Mouse (Mus musculus): ENCODE measurements around the gene Gzmk. TPM values are rescaled to one million over a fixed set of nuclear protein-coding genes. Genes with fewer than 3 reads are reported as not detected.

The Gzmk gene
- polyA plus RNA-seq, 1 experiment, result 0.30 TPM

- H3K36me3 ChIP-seq (ENCODE audit: control insufficient read depth, insufficient read depth, low read length), result no peaks in the 10 kb centered on the region
- TF ChIP-seq POLR2A (IDR thresholded peaks at IDR 0.05; ENCODE audit: low read depth, low read length), result no peak
- TF ChIP-seq CTCF (IDR thresholded peaks at IDR 0.05; ENCODE audit: extremely low read depth, insufficient read length, insufficient replicate concordance, low read depth, low read length), result no peak
- WGBS, result 59% methylated on average over 4 of the region's 4 CpGs
Measured at GRCm38 (mm10) chr13:113227076-113227475, 1.4 kb upstream of the Gzmk start.

GRCm38 (mm10) chr13:113224105-113224504, 1.6 kb downstream of the Gzmk start:
- Histone ChIP-seq H3K27ac (ENCODE audit: insufficient read depth, low read depth, low read length) (no peak overlapping the region; the same call in 1 of the 2 replicates), H3K27me3 (ENCODE audit: control insufficient read depth, insufficient read depth, low read length) (no peaks in the 10 kb centered on the region; the same call in 1 of the 2 replicates), H3K4me3 (ENCODE audit: low read depth, low read length) (no peak overlapping the region), H3K4me1 (ENCODE audit: control insufficient read depth, insufficient read depth, insufficient read length, low read length) (no peaks in the 10 kb centered on the region), H3K36me3 (ENCODE audit: control insufficient read depth, insufficient read depth, low read length) (no peaks in the 10 kb centered on the region)
- TF ChIP-seq POLR2A (IDR thresholded peaks at IDR 0.05; ENCODE audit: low read depth, low read length) (no peak), CTCF (IDR thresholded peaks at IDR 0.05; ENCODE audit: extremely low read depth, insufficient read length, insufficient replicate concordance, low read depth, low read length) (no peak)
- 16% methylated on average over 2 of the region's 2 CpGs for WGBS

More at GRCm38 (mm10) chr13:113227076-113227475, 1.4 kb upstream of the Gzmk start:
- H3K4me3 ChIP-seq (ENCODE audit: low read depth, low read length), result no peak overlapping the region
- H3K27ac ChIP-seq (ENCODE audit: insufficient read depth, low read depth, low read length), result no peak overlapping the region
- H3K27me3 ChIP-seq (ENCODE audit: control insufficient read depth, insufficient read depth, low read length), result no peaks in the 10 kb centered on the region; the same call in 1 of the 2 replicates
- H3K4me1 ChIP-seq (ENCODE audit: control insufficient read depth, insufficient read depth, insufficient read length, low read length), result no peaks in the 10 kb centered on the region

GRCm38 (mm10) chr13:113221851-113222250, 3.9 kb downstream of the Gzmk start:
- no peak overlapping the region for H3K4me3 ChIP-seq (ENCODE audit: low read depth, low read length)
- 56% methylated on average over 6 of the region's 6 CpGs for WGBS
- H3K27ac ChIP-seq (ENCODE audit: insufficient read depth, low read depth, low read length), result no peak overlapping the region
- TF ChIP-seq CTCF (IDR thresholded peaks at IDR 0.05; ENCODE audit: extremely low read depth, insufficient read length, insufficient replicate concordance, low read depth, low read length), result no peak
- TF ChIP-seq POLR2A (IDR thresholded peaks at IDR 0.05; ENCODE audit: low read depth, low read length), result no peak
- H3K36me3 ChIP-seq (ENCODE audit: control insufficient read depth, insufficient read depth, low read length), result no peaks in the 10 kb centered on the region
- H3K4me1 ChIP-seq (ENCODE audit: control insufficient read depth, insufficient read depth, insufficient read length, low read length), result no peaks in the 10 kb centered on the region
- no peaks in the 10 kb centered on the region; the same call in 1 of the 2 replicates for H3K27me3 ChIP-seq (ENCODE audit: control insufficient read depth, insufficient read depth, low read length)

- no peaks in the 10 kb centered on the region for H3K36me3 ChIP-seq (ENCODE audit: control insufficient read depth, insufficient read depth, low read length)
- TF ChIP-seq CTCF (IDR thresholded peaks at IDR 0.05; ENCODE audit: extremely low read depth, insufficient read length, insufficient replicate concordance, low read depth, low read length) (no peak), POLR2A (IDR thresholded peaks at IDR 0.05; ENCODE audit: low read depth, low read length) (no peak)
- H3K4me1 ChIP-seq (ENCODE audit: control insufficient read depth, insufficient read depth, insufficient read length, low read length), result no peaks in the 10 kb centered on the region
- no peaks in the 10 kb centered on the region for H3K27me3 ChIP-seq (ENCODE audit: control insufficient read depth, insufficient read depth, low read length)
- H3K4me3 ChIP-seq (ENCODE audit: low read depth, low read length), result no peak overlapping the region
- H3K27ac ChIP-seq (ENCODE audit: insufficient read depth, low read depth, low read length), result no peak overlapping the region
- WGBS, result 97% methylated on average over 3 of the region's 3 CpGs
Measured at GRCm38 (mm10) chr13:113213865-113214264, 11.8 kb downstream of the Gzmk start.

- WGBS, result 47% methylated on average over 3 of the region's 3 CpGs
Measured at GRCm38 (mm10) chr13:113212401-113212800, 13.3 kb downstream of the Gzmk start.

GRCm38 (mm10) chr13:113211345-113211744, 14.4 kb downstream of the Gzmk start:
- Histone ChIP-seq H3K27ac (ENCODE audit: insufficient read depth, low read depth, low read length) (no peak overlapping the region), H3K4me1 (ENCODE audit: control insufficient read depth, insufficient read depth, insufficient read length, low read length) (no peaks in the 10 kb centered on the region), H3K36me3 (ENCODE audit: control insufficient read depth, insufficient read depth, low read length) (no peaks in the 10 kb centered on the region), H3K4me3 (ENCODE audit: low read depth, low read length) (0 out of 2 replicates have a peak overlapping the region, but pooled peaks have one; percentile 12), H3K27me3 (ENCODE audit: control insufficient read depth, insufficient read depth, low read length) (no peaks in the 10 kb centered on the region)
- TF ChIP-seq CTCF (IDR thresholded peaks at IDR 0.05; ENCODE audit: extremely low read depth, insufficient read length, insufficient replicate concordance, low read depth, low read length), result no peak
- TF ChIP-seq POLR2A (IDR thresholded peaks at IDR 0.05; ENCODE audit: low read depth, low read length), result no peak
- WGBS, result 69% methylated on average over 15 of the region's 15 CpGs

More at GRCm38 (mm10) chr13:113212401-113212800, 13.3 kb downstream of the Gzmk start:
- H3K4me3 ChIP-seq (ENCODE audit: low read depth, low read length), result no peak overlapping the region
- TF ChIP-seq CTCF (IDR thresholded peaks at IDR 0.05; ENCODE audit: extremely low read depth, insufficient read length, insufficient replicate concordance, low read depth, low read length) (no peak), POLR2A (IDR thresholded peaks at IDR 0.05; ENCODE audit: low read depth, low read length) (no peak)
- H3K27ac ChIP-seq (ENCODE audit: insufficient read depth, low read depth, low read length), result no peak overlapping the region
- no peaks in the 10 kb centered on the region for H3K4me1 ChIP-seq (ENCODE audit: control insufficient read depth, insufficient read depth, insufficient read length, low read length)
- H3K27me3 ChIP-seq (ENCODE audit: control insufficient read depth, insufficient read depth, low read length), result no peaks in the 10 kb centered on the region
- no peaks in the 10 kb centered on the region for H3K36me3 ChIP-seq (ENCODE audit: control insufficient read depth, insufficient read depth, low read length)

- TF ChIP-seq CTCF (IDR thresholded peaks at IDR 0.05; ENCODE audit: extremely low read depth, insufficient read length, insufficient replicate concordance, low read depth, low read length), result no peak
- TF ChIP-seq POLR2A (IDR thresholded peaks at IDR 0.05; ENCODE audit: low read depth, low read length), result no peak
- Histone ChIP-seq H3K27ac (ENCODE audit: insufficient read depth, low read depth, low read length) (no peak within 1 kb of the TSS), H3K4me1 (ENCODE audit: control insufficient read depth, insufficient read depth, insufficient read length, low read length) (no peaks in the 10 kb centered on the region), H3K4me3 (ENCODE audit: low read depth, low read length) (peak within 1 kb of the TSS; percentile 25), H3K36me3 (ENCODE audit: control insufficient read depth, insufficient read depth, low read length) (no peaks in the 10 kb centered on the region), H3K27me3 (ENCODE audit: control insufficient read depth, insufficient read depth, low read length) (no peaks in the 10 kb centered on the region)
- whole genome bisulfite sequencing, result 31% methylated on average over 15 of the region's 15 CpGs
Measured at GRCm38 (mm10) chr13:113209624-113210023, 16.1 kb downstream of the Gzmk start, which contains the start of gene Esm1. Gene Esm1, plus strand, starts transcription at chr13:113209659.
